Mouse (Mus musculus): ENCODE results near the gene St6galnac5.

GRCm38 (mm10) chr3:152981988-152982387 is at the start of gene St6galnac5:
- TF ChIP-seq CTCF (IDR thresholded peaks at IDR 0.05; ENCODE audit: extremely low read depth, insufficient read length, insufficient replicate concordance, low read depth, low read length) (no peak), POLR2A (IDR thresholded peaks at IDR 0.05; ENCODE audit: low read depth, low read length) (no peak)

All from small intestine, adult 2 months (tissue).